Mouse (Mus musculus): Measurements from ENCODE around the gene Arl6ip5. TPM values are rescaled to one million over a fixed set of nuclear protein-coding genes. Genes with fewer than 3 reads are reported as not detected.
A peak's percentile ranks its signal among the peaks of the same experiment; 100 is the strongest.
"Not testable (repeated sequence)": the region's sequence is repeated elsewhere in the genome, so short reads cannot be mapped to it uniquely, and the experiment has no call there.

The Arl6ip5 gene
- polyA plus RNA-seq, 1 experiment from 2014 or later, result 114 TPM

- H3K27me3 ChIP-seq, result no peaks in the 10 kb centered on the region
- H3K4me2 ChIP-seq (replicated peaks), result no peak within 1 kb of the TSS
- H3K4me1 ChIP-seq, result no peaks in the 10 kb centered on the region
- ATAC-seq (ENCODE audit: insufficient number of reproducible peaks, low FRiP score, low TSS enrichment, low read depth), result peak; percentile 51
- H3K36me3 ChIP-seq, result no peaks in the 10 kb centered on the region
- no peak within 1 kb of the TSS for H3K4me3 ChIP-seq (replicated peaks)
- no peaks in the 10 kb centered on the region for H3K9me3 ChIP-seq (replicated peaks)
- no peak within 1 kb of the TSS for H3K9ac ChIP-seq
- WGBS, result 25% methylated on average over 9 of the region's 9 CpGs
- H3K27ac ChIP-seq (replicated peaks), result no peak within 1 kb of the TSS
Observed at GRCm38 (mm10) chr6:97252711-97253221, 42.3 kb downstream of the Arl6ip5 start, which contains the start of gene Lmod3. TSS of gene Lmod3 (minus strand) at chr6:97252759.

GRCm38 (mm10) chr6:97258489-97258888 lies 48.0 kb downstream of the Arl6ip5 start:
- H3K4me3 ChIP-seq (replicated peaks), result no peak overlapping the region
- WGBS, result 84% methylated on average over 1 of the region's 1 CpGs
- ATAC-seq (ENCODE audit: insufficient number of reproducible peaks, low FRiP score, low TSS enrichment, low read depth), result no peak

GRCm38 (mm10) chr6:97259926-97260325 lies 49.4 kb downstream of the Arl6ip5 start:
- not testable (repeated sequence) for H3K9ac ChIP-seq; ATAC-seq (ENCODE audit: insufficient number of reproducible peaks, low FRiP score, low TSS enrichment, low read depth); H3K4me1 ChIP-seq; H3K4me3 ChIP-seq (replicated peaks); H3K36me3 ChIP-seq; H3K27me3 ChIP-seq; H3K4me2 ChIP-seq (replicated peaks); H3K9me3 ChIP-seq (replicated peaks); H3K27ac ChIP-seq (replicated peaks)
- WGBS, result 88% methylated on average over 2 of the region's 2 CpGs

More at GRCm38 (mm10) chr6:97258489-97258888, 48.0 kb downstream of the Arl6ip5 start:
- Histone ChIP-seq H3K36me3 (no peaks in the 10 kb centered on the region), H3K9me3 (replicated peaks) (no peaks in the 10 kb centered on the region), H3K4me2 (replicated peaks) (no peak overlapping the region), H3K27ac (replicated peaks) (no peak overlapping the region), H3K27me3 (no peaks in the 10 kb centered on the region), H3K4me1 (no peaks in the 10 kb centered on the region), H3K9ac (no peak overlapping the region)

GRCm38 (mm10) chr6:97262229-97262628 lies 51.7 kb downstream of the Arl6ip5 start:
- Histone ChIP-seq H3K36me3 (no peaks in the 10 kb centered on the region), H3K27ac (replicated peaks) (no peak overlapping the region), H3K9me3 (replicated peaks) (no peaks in the 10 kb centered on the region), H3K4me3 (replicated peaks) (no peak overlapping the region), H3K4me1 (no peaks in the 10 kb centered on the region), H3K4me2 (replicated peaks) (no peak overlapping the region), H3K9ac (no peak overlapping the region), H3K27me3 (no peaks in the 10 kb centered on the region)
- 64% methylated on average over 4 of the region's 4 CpGs for WGBS
- ATAC-seq (ENCODE audit: insufficient number of reproducible peaks, low FRiP score, low TSS enrichment, low read depth), result no peak

- not testable (repeated sequence) for H3K36me3 ChIP-seq; H3K27ac ChIP-seq (replicated peaks); H3K4me2 ChIP-seq (replicated peaks); H3K27me3 ChIP-seq; ATAC-seq (ENCODE audit: insufficient number of reproducible peaks, low FRiP score, low TSS enrichment, low read depth); H3K4me1 ChIP-seq; H3K9me3 ChIP-seq (replicated peaks); H3K4me3 ChIP-seq (replicated peaks); H3K9ac ChIP-seq
Observed at GRCm38 (mm10) chr6:97263750-97264149, 53.3 kb downstream of the Arl6ip5 start.

- Histone ChIP-seq H3K4me3 (replicated peaks) (no peak overlapping the region), H3K4me1 (no peaks in the 10 kb centered on the region), H3K27me3 (no peaks in the 10 kb centered on the region), H3K27ac (replicated peaks) (no peak overlapping the region), H3K4me2 (replicated peaks) (no peak overlapping the region), H3K36me3 (no peaks in the 10 kb centered on the region), H3K9me3 (replicated peaks) (no peaks in the 10 kb centered on the region), H3K9ac (no peak overlapping the region)
- 76% methylated on average over 8 of the region's 8 CpGs for WGBS
- no peak for ATAC-seq (ENCODE audit: insufficient number of reproducible peaks, low FRiP score, low TSS enrichment, low read depth)
Observed at GRCm38 (mm10) chr6:97265240-97265639, 54.8 kb downstream of the Arl6ip5 start.

- no peak overlapping the region for H3K4me2 ChIP-seq (replicated peaks)
- no peak overlapping the region for H3K4me3 ChIP-seq (replicated peaks)
- ATAC-seq (ENCODE audit: insufficient number of reproducible peaks, low FRiP score, low TSS enrichment, low read depth), result no peak
- WGBS, result 63% methylated on average over 3 of the region's 3 CpGs
- no peaks in the 10 kb centered on the region for H3K27me3 ChIP-seq
- no peaks in the 10 kb centered on the region for H3K9me3 ChIP-seq (replicated peaks)
- no peaks in the 10 kb centered on the region for H3K4me1 ChIP-seq
- no peaks in the 10 kb centered on the region for H3K36me3 ChIP-seq
- no peak overlapping the region for H3K27ac ChIP-seq (replicated peaks)
- no peak overlapping the region for H3K9ac ChIP-seq
Observed at GRCm38 (mm10) chr6:97265705-97266104, 55.2 kb downstream of the Arl6ip5 start.

GRCm38 (mm10) chr6:97266661-97267060 lies 56.2 kb downstream of the Arl6ip5 start:
- H3K4me3 ChIP-seq (replicated peaks), result no peak overlapping the region
- no peak overlapping the region for H3K27ac ChIP-seq (replicated peaks)
- H3K27me3 ChIP-seq, result no peaks in the 10 kb centered on the region
- no peaks in the 10 kb centered on the region for H3K9me3 ChIP-seq (replicated peaks)
- ATAC-seq (ENCODE audit: insufficient number of reproducible peaks, low FRiP score, low TSS enrichment, low read depth), result no peak
- no peak overlapping the region for H3K4me2 ChIP-seq (replicated peaks)
- no peak overlapping the region for H3K9ac ChIP-seq
- H3K36me3 ChIP-seq, result no peaks in the 10 kb centered on the region
- no peaks in the 10 kb centered on the region for H3K4me1 ChIP-seq
- 68% methylated on average over 4 of the region's 4 CpGs for WGBS

GRCm38 (mm10) chr6:97267132-97267531 lies 56.6 kb downstream of the Arl6ip5 start:
- ATAC-seq (ENCODE audit: insufficient number of reproducible peaks, low FRiP score, low TSS enrichment, low read depth), result no peak
- Histone ChIP-seq H3K27me3 (no peaks in the 10 kb centered on the region), H3K4me2 (replicated peaks) (no peak overlapping the region), H3K36me3 (no peaks in the 10 kb centered on the region), H3K27ac (replicated peaks) (no peak overlapping the region), H3K4me3 (replicated peaks) (no peak overlapping the region), H3K9ac (no peak overlapping the region), H3K4me1 (no peaks in the 10 kb centered on the region), H3K9me3 (replicated peaks) (no peaks in the 10 kb centered on the region)
- WGBS, result 87% methylated on average over 2 of the region's 2 CpGs

- no peaks in the 10 kb centered on the region for H3K9me3 ChIP-seq (replicated peaks)
- no peaks in the 10 kb centered on the region for H3K4me1 ChIP-seq
- H3K9ac ChIP-seq, result no peak overlapping the region
- no peak overlapping the region for H3K27ac ChIP-seq (replicated peaks)
- no peak overlapping the region for H3K4me2 ChIP-seq (replicated peaks)
- 74% methylated on average over 11 of the region's 11 CpGs for WGBS
- no peak overlapping the region for H3K4me3 ChIP-seq (replicated peaks)
- H3K27me3 ChIP-seq, result no peaks in the 10 kb centered on the region
- ATAC-seq (ENCODE audit: insufficient number of reproducible peaks, low FRiP score, low TSS enrichment, low read depth), result no peak
- no peaks in the 10 kb centered on the region for H3K36me3 ChIP-seq
Observed at GRCm38 (mm10) chr6:97269596-97269995, 59.1 kb downstream of the Arl6ip5 start.

- no peaks in the 10 kb centered on the region for H3K4me1 ChIP-seq
- no peak overlapping the region for H3K27ac ChIP-seq (replicated peaks)
- no peak overlapping the region for H3K9ac ChIP-seq
- 42% methylated on average over 2 of the region's 2 CpGs for WGBS
- no peak for ATAC-seq (ENCODE audit: insufficient number of reproducible peaks, low FRiP score, low TSS enrichment, low read depth)
- no peaks in the 10 kb centered on the region for H3K9me3 ChIP-seq (replicated peaks)
- no peak overlapping the region for H3K4me2 ChIP-seq (replicated peaks)
- peaks cover 4% of the 10 kb centered on the region; the same call in 1 of the 2 replicates for H3K27me3 ChIP-seq
- H3K4me3 ChIP-seq (replicated peaks), result no peak overlapping the region
- no peaks in the 10 kb centered on the region for H3K36me3 ChIP-seq
Observed at GRCm38 (mm10) chr6:97272349-97272748, 61.9 kb downstream of the Arl6ip5 start.

- WGBS, result 82% methylated on average over 16 of the region's 16 CpGs
- H3K36me3 ChIP-seq, result no peaks in the 10 kb centered on the region
Observed at GRCm38 (mm10) chr6:97273058-97273710, 62.7 kb downstream of the Arl6ip5 start.

More at GRCm38 (mm10) chr6:97273058-97273710, 62.7 kb downstream of the Arl6ip5 start:
- Histone ChIP-seq H3K27ac (replicated peaks) (no peak overlapping the region), H3K9me3 (replicated peaks) (no peaks in the 10 kb centered on the region), H3K9ac (no peak overlapping the region), H3K4me2 (replicated peaks) (no peak overlapping the region), H3K4me1 (peaks cover 3% of the 10 kb centered on the region), H3K4me3 (replicated peaks) (no peak overlapping the region), H3K27me3 (peaks cover 4% of the 10 kb centered on the region; the same call in 1 of the 2 replicates)
- ATAC-seq (ENCODE audit: insufficient number of reproducible peaks, low FRiP score, low TSS enrichment, low read depth), result no peak
